Mouse (Mus musculus): ENCODE measurements around the gene Brca2. TPM values are rescaled to one million over a fixed set of nuclear protein-coding genes. Genes with fewer than 3 reads are reported as not detected.

Gene Brca2
- total RNA-seq, 2 experiments from 2014 or later: 7.6 to 11.6 TPM

GRCm38 (mm10) chr5:150618599-150619355 is 96.3 kb downstream of the Brca2 start:
- intact Hi-C loops (cut with DNase I): no loop called here

More at GRCm38 (mm10) chr5:150618599-150619355, 96.3 kb downstream of the Brca2 start:
- no peak for DNase-seq (ENCODE audit: low spot score in 2 of 2)

Other genes with a start within 250 kb of the Brca2 start
- gene Zar1l, start 4.5 kb upstream of the Brca2 start, total RNA-seq (2021): 1 to 10 TPM in 1 of 2 experiments, under 1 TPM in 1; 0.99 to 1.9 TPM
- 10 to 100 TPM; 48.3 to 64.8 TPM for gene N4bp2l1, start 74.6 kb downstream of the Brca2 start, total RNA-seq (2021)
- gene N4bp2l2, start 143.6 kb downstream of the Brca2 start, total RNA-seq (2021): 10 to 100 TPM; 68.0 to 91.7 TPM
- 10 to 100 TPM; 71.3 to 82.9 TPM for gene Pds5b, start 151.1 kb downstream of the Brca2 start, total RNA-seq (2021)